Mouse (Mus musculus) intestine, postnatal 0 days (tissue): ENCODE measurements around the gene Ablim1. TPM values are rescaled to one million over a fixed set of nuclear protein-coding genes. Genes with fewer than 3 reads are reported as not detected.

Experiments
- ATAC-seq: fragments of 200-750 bp; cut with Nextera tagmentation; 2 replicates; pipeline ENCODE4 v1.8.0; 2017; ENCODE audit warnings: mild to moderate bottlenecking, moderate TSS enrichment, moderate library complexity
- H3K27ac ChIP-seq: fragments of 300-500 bp; sonication (generic); 2 replicates; pipeline ENCODE4 v1.5.1; 2014; ENCODE audit warnings: mild to moderate bottlenecking, low read depth, low read length, moderate library complexity
- H3K27me3 ChIP-seq: fragments of 300-500 bp; sonication (generic); replicated peaks from 2 replicates; pipeline ENCODE4 v1.6.1; 2014; ENCODE audit warnings: low read length, mixed read lengths; ENCODE audit not compliant: control insufficient read depth, insufficient read depth
- H3K36me3 ChIP-seq: fragments of 300-500 bp; sonication (generic); 2 replicates; pipeline ENCODE4 v1.6.1; 2014; ENCODE audit warnings: mild to moderate bottlenecking, moderate library complexity; ENCODE audit not compliant: control insufficient read depth, insufficient read depth
- H3K4me1 ChIP-seq: fragments of 300-500 bp; sonication (generic); replicated peaks from 2 replicates; pipeline ENCODE4 v1.6.1; 2014; ENCODE audit warnings: antibody characterized with exemption, low read length, mixed read lengths; ENCODE audit not compliant: control insufficient read depth, insufficient read depth
- H3K4me2 ChIP-seq: fragments of 300-500 bp; sonication (generic); replicated peaks from 2 replicates; pipeline ENCODE4 v1.6.1; 2014; ENCODE audit warnings: low read depth, mild to moderate bottlenecking, moderate library complexity
- H3K4me3 ChIP-seq: fragments of 300-500 bp; sonication (generic); 2 replicates; pipeline ENCODE4 v1.5.1; 2014; ENCODE audit warnings: low read depth, low read length
- H3K9ac ChIP-seq: fragments of 300-500 bp; sonication (generic); 2 replicates; pipeline ENCODE4 v1.6.1; 2014; ENCODE audit warnings: mild to moderate bottlenecking, low read depth, low read length
- H3K9me3 ChIP-seq: fragments of 300-500 bp; sonication (generic); 2 replicates; pipeline ENCODE4 v1.6.1; 2016; ENCODE audit warnings: mixed run types; ENCODE audit not compliant: control insufficient read depth
- CTCF ChIP-seq: sonication (generic); IDR thresholded peaks from 2 replicates; pipeline ENCODE4 v1.5.1; 2016; ENCODE audit warnings: low read depth, mild to moderate bottlenecking, control low read depth, antibody characterized with exemption, moderate library complexity
- WGBS: fragments of 180-500 bp; shearing (Covaris S2); extraction: QIAGEN DNeasy Blood & Tissue Kit; methylation state at CpG from one replicate; pipeline ENCODE4 v1.1.7; 2014; 5-methylcytosine and 5-hydroxymethylcytosine counted together
- polyA plus RNA-seq: library from polyadenylated mRNA; unstranded; fragments of >200 nt; fragmentation: Nextera tagmentation; extraction: Ambion mirVana; gene quantifications from 2 replicates; pipeline ENCODE4 v1.2.1, GENCODE M21; 2015

The Ablim1 gene
- polyA plus RNA-seq, 1 experiment from 2014 or later: 24.4 TPM

DNA sequence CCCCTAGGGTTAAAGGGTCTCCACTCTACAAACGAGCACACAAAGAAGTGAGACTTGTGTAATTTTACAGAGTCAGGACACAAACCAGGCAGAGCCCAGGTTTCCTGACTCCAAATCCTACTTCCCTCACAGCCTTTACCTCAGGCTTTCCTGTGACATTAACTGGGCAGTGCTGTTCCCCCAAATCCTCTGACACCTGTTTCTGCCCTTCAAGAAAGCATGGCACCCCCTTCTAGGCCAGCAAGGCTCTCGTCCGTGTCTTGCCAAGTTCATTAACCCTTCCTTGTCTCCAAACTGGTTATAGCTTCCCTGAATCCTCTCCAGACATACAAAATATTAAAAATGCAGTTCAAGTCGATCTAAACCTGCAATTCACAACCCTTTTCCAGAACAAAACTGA, 304.7 kb downstream of the Ablim1 start:
- ATAC-seq: no peak
- H3K4me3 ChIP-seq: no peak overlapping the region
- 54% methylated on average over 4 of the region's 4 CpGs for WGBS

DNA sequence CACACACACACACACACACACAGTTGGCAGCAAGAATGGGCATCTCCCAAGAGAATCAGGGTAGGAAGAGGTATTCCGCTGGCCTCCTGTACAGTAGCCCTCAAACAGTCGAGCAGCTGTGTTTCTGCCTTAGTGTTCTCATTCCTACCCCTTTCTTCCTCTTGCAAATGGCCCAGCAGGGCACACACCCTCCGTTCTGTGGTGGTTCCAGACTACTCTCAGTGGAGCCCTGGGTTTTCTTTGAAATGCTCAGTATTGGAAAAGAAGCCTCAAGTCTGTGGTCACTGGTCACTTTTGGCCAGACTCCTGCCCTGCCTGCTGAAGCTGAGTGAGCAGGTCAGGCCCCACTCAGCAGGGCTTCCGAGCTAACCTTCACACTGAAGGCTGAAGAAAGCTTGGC, 305.1 kb downstream of the Ablim1 start:
- Histone ChIP-seq H3K4me2 (no peak overlapping the region), H3K27me3 (peaks cover 26% of the 10 kb centered on the region; the same call in 1 of the 2 replicates), H3K4me1 (no peaks in the 10 kb centered on the region), H3K9me3 (no peaks in the 10 kb centered on the region), H3K27ac (no peak overlapping the region), H3K9ac (no peak overlapping the region), H3K36me3 (no peaks in the 10 kb centered on the region), H3K4me3 (no peak overlapping the region)
- TF ChIP-seq CTCF: no peak
- WGBS: 75% methylated on average over 4 of the region's 4 CpGs
- no peak for ATAC-seq

More for the DNA sequence above, 304.7 kb downstream of the Ablim1 start:
- Histone ChIP-seq H3K27me3 (peaks cover 26% of the 10 kb centered on the region; the same call in 1 of the 2 replicates), H3K36me3 (no peaks in the 10 kb centered on the region), H3K4me1 (no peaks in the 10 kb centered on the region), H3K27ac (no peak overlapping the region), H3K9me3 (no peaks in the 10 kb centered on the region), H3K4me2 (no peak overlapping the region), H3K9ac (no peak overlapping the region)
- no peak for TF ChIP-seq CTCF

DNA sequence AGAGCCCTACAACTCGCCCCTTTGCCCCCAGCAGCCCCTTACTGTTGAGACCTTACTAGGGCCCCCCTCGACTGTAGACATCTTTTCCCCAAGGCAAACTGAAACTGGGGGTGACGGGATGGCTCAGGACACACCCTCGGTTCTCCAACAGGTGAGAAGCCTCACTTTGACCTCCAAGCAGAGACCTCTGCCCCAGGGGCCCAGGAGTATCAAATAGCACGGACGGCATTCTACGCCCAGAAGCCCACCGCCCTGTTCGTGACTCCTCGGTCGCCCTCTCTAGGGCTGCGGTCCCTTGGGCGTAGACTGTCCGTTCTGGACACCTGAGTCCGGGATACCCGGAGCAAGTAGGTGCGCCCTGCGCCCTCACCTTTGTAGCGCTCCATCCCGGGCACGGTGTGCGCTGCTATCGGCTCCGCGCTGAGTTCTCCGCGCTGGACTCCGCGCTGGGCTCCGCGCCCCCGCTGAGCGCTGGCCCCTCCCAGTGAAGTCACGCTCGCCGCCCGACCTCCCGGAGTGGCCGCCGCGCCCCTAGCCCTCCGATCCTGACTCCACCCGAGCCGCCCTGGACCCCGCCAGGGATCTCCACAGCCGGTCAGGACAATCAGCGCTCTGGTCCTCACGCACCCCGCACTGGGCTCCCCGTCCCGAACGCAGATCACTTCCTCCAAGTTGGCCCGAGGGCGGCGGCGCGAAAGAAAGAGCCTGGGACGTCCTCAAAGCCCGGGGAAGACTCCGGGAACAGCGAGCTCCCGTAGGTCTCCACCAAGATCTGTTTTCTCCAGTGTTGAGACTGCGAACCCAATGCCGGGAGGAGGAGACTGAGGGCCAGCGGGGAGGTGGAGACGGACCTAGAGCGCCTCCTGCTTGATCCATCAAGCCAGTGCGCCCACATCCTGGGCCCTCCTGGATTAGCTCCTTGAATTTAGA, 306.7 kb downstream of the Ablim1 start, which contains the start of gene Afap1l2:
Gene Afap1l2 (minus strand): TSS at position 448 of the 930 bp plus-strand sequence.
- Histone ChIP-seq H3K27ac (no peak within 1 kb of the TSS; the same call in 1 of the 2 replicates), H3K36me3 (no peaks in the 10 kb centered on the region)
- peak; percentile 55 for ATAC-seq

GRCm38 (mm10) chr19:57007291-57007690, 307.4 kb downstream of the Ablim1 start:
- H3K36me3 ChIP-seq: no peaks in the 10 kb centered on the region
- no peak for ATAC-seq
- H3K4me3 ChIP-seq: peak overlapping the region; percentile 60
- H3K9ac ChIP-seq: peak overlapping the region; percentile 50; the same call in 1 of the 2 replicates
- 68% methylated on average over 16 of the region's 16 CpGs for WGBS
- peaks cover 26% of the 10 kb centered on the region; the same call in 1 of the 2 replicates for H3K27me3 ChIP-seq
- no peak overlapping the region for H3K27ac ChIP-seq
- no peaks in the 10 kb centered on the region for H3K9me3 ChIP-seq
- H3K4me1 ChIP-seq: no peaks in the 10 kb centered on the region
- peak overlapping the region; percentile 87 for H3K4me2 ChIP-seq
- peak; percentile 36 for TF ChIP-seq CTCF

More for the DNA sequence above, 306.7 kb downstream of the Ablim1 start, which contains the start of gene Afap1l2:
- TF ChIP-seq CTCF: peak; percentile 78
- WGBS: 1% methylated on average over 68 of the region's 68 CpGs
- Histone ChIP-seq H3K27me3 (peaks cover 26% of the 10 kb centered on the region; the same call in 1 of the 2 replicates), H3K4me3 (peak within 1 kb of the TSS; percentile 60), H3K4me1 (no peaks in the 10 kb centered on the region), H3K9me3 (no peaks in the 10 kb centered on the region), H3K4me2 (peak within 1 kb of the TSS; percentile 87), H3K9ac (peak within 1 kb of the TSS; percentile 50)

GRCm38 (mm10) chr19:57006841-57007240, 307.9 kb downstream of the Ablim1 start:
- Histone ChIP-seq H3K36me3 (no peaks in the 10 kb centered on the region), H3K9me3 (no peaks in the 10 kb centered on the region), H3K9ac (no peak overlapping the region; the same call in 1 of the 2 replicates), H3K4me2 (peak overlapping the region; percentile 87), H3K4me3 (peak overlapping the region; percentile 60), H3K27ac (no peak overlapping the region), H3K27me3 (peaks cover 26% of the 10 kb centered on the region; the same call in 1 of the 2 replicates), H3K4me1 (no peaks in the 10 kb centered on the region)
- TF ChIP-seq CTCF: no peak
- WGBS: 62% methylated on average over 13 of the region's 13 CpGs
- no peak for ATAC-seq

- H3K27ac ChIP-seq: no peak overlapping the region
- H3K9me3 ChIP-seq: no peaks in the 10 kb centered on the region
- H3K9ac ChIP-seq: no peak overlapping the region
- H3K27me3 ChIP-seq: peaks cover 26% of the 10 kb centered on the region; the same call in 1 of the 2 replicates
- no peaks in the 10 kb centered on the region for H3K36me3 ChIP-seq
- H3K4me3 ChIP-seq: no peak overlapping the region
- WGBS: 76% methylated on average over 4 of the region's 4 CpGs
- H3K4me1 ChIP-seq: no peaks in the 10 kb centered on the region
- no peak for TF ChIP-seq CTCF
- no peak overlapping the region for H3K4me2 ChIP-seq
- no peak for ATAC-seq
Measured at GRCm38 (mm10) chr19:57005062-57005461, 309.7 kb downstream of the Ablim1 start.
